Mouse (Mus musculus) left cerebral cortex, adult 9 months (tissue): Measurements from ENCODE around the gene 4430402I18Rik.

Experiments used
- DNase-seq, 2 experiments: peaks; one replicate each; pipeline ENCODE4 v3.0.0; 2022; ENCODE audit warnings: low spot score in 2 of 2

The 4430402I18Rik gene

GRCm38 (mm10) chr19:28900771-28901170 is 66.8 kb downstream of the 4430402I18Rik start:
- DNase-seq, result no peak

GRCm38 (mm10) chr19:28897497-28897896 is 70.1 kb downstream of the 4430402I18Rik start:
- peak in 1 of 2 experiments; percentile 50 for DNase-seq

DNA sequence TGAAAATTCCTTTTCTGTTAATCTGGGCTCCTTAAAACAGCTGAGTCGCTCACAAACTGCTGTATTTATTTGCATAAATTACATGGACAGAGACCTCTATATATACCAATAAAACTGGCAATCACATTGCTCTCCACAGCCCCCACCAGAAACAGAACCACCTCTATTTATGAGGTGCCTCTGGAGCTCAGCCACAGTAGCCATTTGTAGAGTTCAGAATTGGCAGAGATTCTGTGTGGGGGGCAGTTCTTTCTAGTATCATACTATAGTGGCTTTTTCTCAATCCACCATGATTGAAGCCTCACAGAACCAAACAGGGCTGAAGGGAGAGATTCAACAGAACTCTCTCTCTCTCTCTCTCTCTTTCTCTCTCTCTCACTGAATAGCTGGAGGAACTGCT is 71.0 kb downstream of the 4430402I18Rik start:
- peak in 1 of 2 experiments; percentile 52 for DNase-seq

DNA sequence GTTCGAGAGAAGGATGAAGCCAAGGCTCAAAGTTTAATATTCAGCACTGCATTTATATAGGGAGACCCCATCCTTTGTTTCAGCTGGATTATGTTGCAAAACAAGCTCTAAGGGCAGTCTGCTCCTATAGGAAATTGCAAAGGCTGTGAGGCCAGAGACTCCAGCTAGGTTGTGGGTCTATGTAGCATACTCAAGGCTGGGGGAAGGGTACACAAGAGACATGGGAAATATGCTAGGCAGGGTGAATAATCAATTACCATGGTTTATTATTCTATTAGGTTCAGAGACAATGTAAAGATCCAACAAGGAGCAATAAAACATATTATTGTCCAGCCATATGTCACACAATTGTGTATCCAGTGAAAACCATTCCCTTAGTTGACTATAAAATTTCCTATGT is 75.7 kb downstream of the 4430402I18Rik start:
- DNase-seq, result no peak

GRCm38 (mm10) chr19:28891238-28891637 is 76.4 kb downstream of the 4430402I18Rik start:
- no peak for DNase-seq

DNA sequence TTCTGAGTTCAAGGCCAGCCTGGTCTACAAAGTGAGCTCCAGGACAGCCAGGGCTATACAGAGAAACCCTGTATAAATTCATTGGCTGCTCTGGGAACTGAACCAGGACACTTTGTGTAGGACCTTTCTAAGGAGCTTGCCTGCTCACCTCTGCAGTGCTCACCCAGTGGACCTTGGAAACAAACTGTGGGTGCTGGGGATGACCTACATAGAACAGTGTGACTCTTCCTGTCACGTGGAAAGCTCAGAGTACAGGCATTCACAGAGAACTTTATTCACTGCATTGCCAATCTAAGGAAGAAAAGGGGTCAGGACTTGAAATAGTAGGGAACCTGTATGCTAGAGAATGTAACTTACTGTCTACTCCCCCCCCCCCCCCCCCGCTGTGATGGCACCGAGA is 78.3 kb downstream of the 4430402I18Rik start:
- no peak for DNase-seq

GRCm38 (mm10) chr19:28888496-28888895 is 79.1 kb downstream of the 4430402I18Rik start:
- no peak for DNase-seq

GRCm38 (mm10) chr19:28883126-28883525 is 84.5 kb downstream of the 4430402I18Rik start:
- peak in 1 of 2 experiments; percentile 28 for DNase-seq

GRCm38 (mm10) chr19:28879476-28879875 is 88.1 kb downstream of the 4430402I18Rik start:
- no peak for DNase-seq

DNA sequence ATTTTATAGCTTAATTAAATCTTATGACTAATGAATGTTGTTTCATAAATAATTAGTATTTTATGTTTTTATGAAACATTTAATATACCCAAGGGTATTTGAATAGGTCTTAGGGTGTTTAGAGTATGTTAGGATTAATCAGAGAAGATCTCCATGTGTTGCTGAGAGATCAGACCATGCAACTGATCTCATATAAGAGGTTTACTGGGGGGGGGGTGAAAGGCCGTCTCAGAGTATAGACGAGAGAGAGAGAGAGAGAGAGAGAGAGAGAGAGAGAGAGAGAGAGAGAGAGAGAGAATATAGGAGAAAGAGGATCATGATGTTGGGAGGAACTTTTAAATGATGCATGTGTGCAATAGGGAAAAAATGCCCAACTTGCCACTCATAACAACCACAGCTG is 97.2 kb downstream of the 4430402I18Rik start:
- DNase-seq, result no peak

GRCm38 (mm10) chr19:28869251-28869855 is 98.2 kb downstream of the 4430402I18Rik start:
- DNase-seq, result no peak

GRCm38 (mm10) chr19:28865501-28865900 is 102.1 kb downstream of the 4430402I18Rik start:
- DNase-seq, result no peak

- DNase-seq, result no peak
These were observed 102.6 kb downstream of the 4430402I18Rik start for GRCm38 (mm10) chr19:28864981-28865380.

GRCm38 (mm10) chr19:28863626-28864025 is 104.0 kb downstream of the 4430402I18Rik start:
- no peak for DNase-seq

DNA sequence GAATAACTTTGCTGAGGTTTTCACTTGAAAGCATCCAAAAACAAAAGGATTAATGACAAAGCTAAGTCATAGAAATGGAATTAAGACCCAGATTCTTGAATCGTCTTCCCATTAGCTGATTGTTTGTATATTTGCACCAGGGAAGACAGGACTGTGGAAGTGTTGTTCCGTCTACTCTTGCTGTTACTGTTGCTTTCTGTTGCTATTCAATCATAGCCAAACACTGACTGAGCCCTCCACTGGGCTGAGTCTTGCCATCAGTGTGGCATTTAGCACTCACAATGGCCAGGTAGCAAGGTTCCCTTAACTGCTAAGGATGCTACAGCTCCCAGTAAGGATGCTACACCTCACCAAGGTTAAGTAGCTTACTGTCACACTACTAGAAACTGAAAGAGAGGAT is 107.4 kb downstream of the 4430402I18Rik start:
- DNase-seq, result no peak

DNA sequence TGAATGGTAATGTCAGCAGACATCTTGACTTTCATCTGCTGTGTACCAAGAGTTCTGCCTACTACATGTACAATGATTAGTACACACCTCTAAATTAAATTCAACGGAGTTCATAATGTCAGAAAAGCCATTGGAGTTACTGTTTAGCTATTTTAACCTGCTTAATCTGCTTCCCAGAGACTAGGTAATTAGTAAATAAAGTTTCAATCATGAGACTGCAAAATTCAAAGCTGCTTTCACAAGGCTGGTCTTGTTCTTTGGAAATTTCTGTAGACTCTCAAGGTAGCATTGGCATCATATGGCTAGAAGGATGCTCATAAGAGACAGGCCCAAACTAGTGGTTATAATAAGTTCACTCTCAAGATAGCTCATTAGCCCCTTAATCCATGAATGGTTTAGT is 112.8 kb downstream of the 4430402I18Rik start:
- DNase-seq, result no peak

GRCm38 (mm10) chr19:28852001-28852400 is 115.6 kb downstream of the 4430402I18Rik start:
- no peak for DNase-seq

GRCm38 (mm10) chr19:28850510-28850909 is 117.1 kb downstream of the 4430402I18Rik start:
- no peak for DNase-seq

GRCm38 (mm10) chr19:28844946-28845710 is 122.5 kb downstream of the 4430402I18Rik start:
- peak in 1 of 2 experiments; percentile 40 for DNase-seq
